Mouse (Mus musculus): ENCODE results near the gene Vgll2. TPM values are rescaled to one million over a fixed set of nuclear protein-coding genes. Genes with fewer than 3 reads are reported as not detected.

The Vgll2 gene
- polyA plus RNA-seq, 1 experiment from 2014 or later = not detected

DNA sequence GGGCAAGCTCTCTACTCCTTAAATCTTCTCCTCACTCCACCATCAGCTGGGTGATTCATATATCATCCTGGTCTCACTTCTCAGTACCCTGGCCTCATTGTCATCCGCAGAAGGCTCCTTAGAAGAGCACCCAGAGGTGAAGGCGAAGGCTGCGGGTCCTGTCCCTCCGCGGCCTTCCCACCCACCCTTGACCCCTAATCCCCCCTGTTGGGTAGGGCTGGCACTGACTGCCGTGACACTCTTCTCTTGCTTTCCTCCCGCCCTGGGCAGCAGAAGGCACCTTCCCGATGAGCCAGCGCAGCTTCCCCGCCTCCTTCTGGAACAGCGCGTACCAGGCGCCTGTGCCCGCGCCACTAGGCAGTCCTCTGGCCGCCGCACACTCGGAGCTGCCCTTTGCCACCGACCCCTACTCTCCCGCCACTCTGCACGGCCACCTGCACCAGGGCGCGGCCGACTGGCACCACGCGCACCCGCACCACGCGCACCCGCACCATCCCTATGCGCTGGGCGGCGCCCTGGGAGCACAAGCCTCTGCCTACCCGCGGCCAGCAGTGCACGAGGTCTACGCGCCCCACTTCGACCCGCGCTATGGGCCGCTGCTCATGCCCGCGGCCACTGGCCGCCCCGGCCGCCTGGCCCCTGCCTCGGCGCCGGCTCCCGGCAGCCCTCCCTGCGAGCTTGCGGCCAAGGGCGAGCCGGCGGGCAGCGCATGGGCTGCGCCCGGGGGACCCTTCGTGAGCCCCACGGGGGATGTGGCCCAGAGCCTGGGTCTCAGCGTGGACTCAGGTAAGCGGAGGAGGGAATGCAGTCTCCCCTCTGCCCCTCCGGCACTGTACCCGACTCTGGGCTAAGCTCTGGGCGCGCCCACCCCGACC lies 5.1 kb downstream of the Vgll2 start:
- no peaks in the 10 kb centered on the region for H3K36me3 ChIP-seq (replicated peaks; ENCODE audit: insufficient read depth, low read length)
- peaks cover 65% of the 10 kb centered on the region for H3K27me3 ChIP-seq (ENCODE audit: insufficient read depth, low read length)
- H3K4me2 ChIP-seq (ENCODE audit: low read depth, low read length) = no peak overlapping the region
- no peak overlapping the region for H3K27ac ChIP-seq (ENCODE audit: low read depth)
- TF ChIP-seq EP300 (IDR thresholded peaks at IDR 0.05; ENCODE audit: low read depth) (no peak), CTCF (IDR thresholded peaks at IDR 0.05; ENCODE audit: low read depth) (no peak)
- 4% methylated on average over 55 of the region's 68 CpGs for WGBS (ENCODE audit: insufficient replicate concordance)
- H3K9ac ChIP-seq (replicated peaks) = no peak overlapping the region
- H3K9me3 ChIP-seq (ENCODE audit: low read length) = no peaks in the 10 kb centered on the region
- no peaks in the 10 kb centered on the region for H3K4me1 ChIP-seq (ENCODE audit: insufficient read depth)
- ATAC-seq (no peak), DNase-seq (no peak)
- H3K4me3 ChIP-seq (ENCODE audit: low read depth, low read length) = no peak overlapping the region

DNA sequence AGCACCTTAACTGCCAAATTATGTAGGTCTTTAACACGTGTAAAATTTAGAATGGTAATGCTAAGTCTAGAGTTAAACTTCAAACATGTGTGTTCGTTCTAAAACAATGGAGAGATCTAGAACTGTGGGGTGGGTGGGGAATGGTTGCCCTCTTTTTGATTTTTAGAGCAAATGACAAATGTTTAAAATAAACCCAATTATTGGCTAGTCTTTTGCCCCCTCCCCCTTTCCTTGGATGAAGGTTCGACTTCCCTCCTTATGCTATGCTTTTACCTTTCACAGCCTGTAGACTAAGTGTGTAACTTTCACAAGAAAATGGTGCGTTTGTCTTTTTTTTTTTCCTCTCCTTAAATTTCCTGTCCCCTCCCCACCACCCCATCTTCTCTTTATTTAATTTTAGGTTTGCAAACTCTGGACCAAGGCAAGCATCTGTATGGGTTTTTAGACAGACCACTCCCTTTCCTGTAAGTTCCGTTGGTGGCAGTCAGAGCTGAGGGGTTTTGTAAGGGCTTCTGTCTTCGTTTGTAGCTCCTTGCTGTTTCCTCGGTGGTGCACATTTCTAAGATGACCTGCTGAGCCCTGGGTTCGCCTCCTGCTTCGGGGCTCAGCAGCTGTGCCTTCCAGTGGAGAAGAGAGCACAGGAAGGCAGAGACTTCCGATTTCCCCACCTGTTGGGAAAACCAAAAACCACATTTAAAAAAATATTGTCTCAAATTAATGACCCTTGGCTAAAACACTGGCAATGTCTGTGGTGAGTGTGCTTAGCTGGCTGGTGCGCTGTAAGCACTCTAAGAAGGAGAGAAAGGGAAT lies 6.5 kb downstream of the Vgll2 start:
- Histone ChIP-seq H3K9me3 (ENCODE audit: low read length) (no peaks in the 10 kb centered on the region), H3K36me3 (replicated peaks; ENCODE audit: insufficient read depth, low read length) (no peaks in the 10 kb centered on the region), H3K4me2 (ENCODE audit: low read depth, low read length) (no peak overlapping the region), H3K27me3 (ENCODE audit: insufficient read depth, low read length) (peaks cover 52% of the 10 kb centered on the region), H3K4me3 (ENCODE audit: low read depth, low read length) (no peak overlapping the region), H3K4me1 (ENCODE audit: insufficient read depth) (no peaks in the 10 kb centered on the region), H3K27ac (ENCODE audit: low read depth) (no peak overlapping the region), H3K9ac (replicated peaks) (no peak overlapping the region)
- WGBS (ENCODE audit: insufficient replicate concordance) = 3% methylated on average over 11 of the region's 11 CpGs
- DNase-seq = no peak
- TF ChIP-seq EP300 (IDR thresholded peaks at IDR 0.05; ENCODE audit: low read depth) = no peak
- no peak for TF ChIP-seq CTCF (IDR thresholded peaks at IDR 0.05; ENCODE audit: low read depth)
- no peak for ATAC-seq

DNA sequence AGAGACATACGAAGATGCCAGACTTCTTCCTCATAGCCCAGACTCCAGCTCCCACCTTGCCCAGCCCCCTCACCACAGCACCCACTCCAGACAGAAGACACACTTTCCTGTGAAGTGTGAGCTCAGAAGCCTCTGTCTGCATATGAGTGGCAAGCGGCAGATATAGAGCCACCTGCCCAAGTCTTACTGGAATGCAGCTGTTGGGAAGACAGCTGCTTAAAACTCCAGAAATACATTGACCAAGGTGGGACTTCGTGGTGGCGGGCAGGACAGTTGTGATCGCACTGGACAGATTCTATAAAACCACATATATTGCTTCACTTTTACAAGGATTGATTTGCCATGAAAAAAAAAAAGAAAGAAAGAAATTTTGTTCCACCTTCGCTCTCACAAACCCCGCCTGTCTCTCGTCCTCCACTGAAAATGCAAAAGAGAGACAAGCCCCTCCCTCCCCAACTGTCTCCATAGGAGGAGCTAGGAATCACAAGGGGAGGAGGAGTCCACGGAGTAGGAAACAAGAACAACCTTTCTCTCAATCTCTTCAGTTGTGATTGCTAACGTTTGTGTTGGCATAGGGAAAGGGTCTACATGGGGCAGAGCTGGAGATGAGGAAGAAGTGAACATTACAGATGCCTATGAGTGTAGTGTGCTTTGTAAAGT lies 7.2 kb downstream of the Vgll2 start:
- H3K4me2 ChIP-seq (ENCODE audit: low read depth, low read length) = no peak overlapping the region
- WGBS (ENCODE audit: insufficient replicate concordance) = 4% methylated on average over 10 of the region's 10 CpGs
- peaks cover 44% of the 10 kb centered on the region for H3K27me3 ChIP-seq (ENCODE audit: insufficient read depth, low read length)

DNA sequence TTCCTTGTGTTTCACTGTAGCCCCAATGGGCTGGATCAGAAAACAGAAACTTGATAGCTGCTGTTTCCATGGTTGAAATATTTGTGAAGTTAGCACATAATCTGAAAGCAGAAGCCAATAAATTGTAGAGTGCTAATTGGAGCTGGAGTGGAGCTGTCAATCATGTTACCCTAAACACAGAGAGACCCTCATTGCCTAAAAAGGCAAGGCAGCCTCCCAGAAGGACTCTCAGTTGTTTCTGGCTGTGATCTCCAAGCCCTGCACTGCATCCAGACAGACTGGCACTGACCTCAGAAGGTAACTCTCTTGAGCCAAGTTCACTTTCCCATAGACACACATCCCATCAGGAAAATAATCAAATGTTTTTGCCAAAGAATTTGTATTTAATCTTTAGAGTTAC lies 11.4 kb downstream of the Vgll2 start:
- H3K4me1 ChIP-seq (ENCODE audit: insufficient read depth) = no peaks in the 10 kb centered on the region
- no peaks in the 10 kb centered on the region for H3K36me3 ChIP-seq (replicated peaks; ENCODE audit: insufficient read depth, low read length)
- TF ChIP-seq CTCF (IDR thresholded peaks at IDR 0.05; ENCODE audit: low read depth) = no peak
- TF ChIP-seq EP300 (IDR thresholded peaks at IDR 0.05; ENCODE audit: low read depth) = no peak
- H3K4me2 ChIP-seq (ENCODE audit: low read depth, low read length) = no peak overlapping the region
- H3K27me3 ChIP-seq (ENCODE audit: insufficient read depth, low read length) = peaks cover 6% of the 10 kb centered on the region; the same call in 1 of the 2 replicates
- ATAC-seq (no peak), DNase-seq (no peak)
- no peak overlapping the region for H3K27ac ChIP-seq (ENCODE audit: low read depth)
- H3K4me3 ChIP-seq (ENCODE audit: low read depth, low read length) = no peak overlapping the region
- H3K9me3 ChIP-seq (ENCODE audit: low read length) = no peaks in the 10 kb centered on the region
- H3K9ac ChIP-seq (replicated peaks) = no peak overlapping the region

More for the DNA sequence above, 7.2 kb downstream of the Vgll2 start:
- no peaks in the 10 kb centered on the region for H3K4me1 ChIP-seq (ENCODE audit: insufficient read depth)
- TF ChIP-seq CTCF (IDR thresholded peaks at IDR 0.05; ENCODE audit: low read depth) = no peak
- ATAC-seq (no peak), DNase-seq (no peak)
- no peak overlapping the region for H3K27ac ChIP-seq (ENCODE audit: low read depth)
- no peak overlapping the region for H3K9ac ChIP-seq (replicated peaks)
- H3K9me3 ChIP-seq (ENCODE audit: low read length) = no peaks in the 10 kb centered on the region
- no peak overlapping the region for H3K4me3 ChIP-seq (ENCODE audit: low read depth, low read length)
- no peaks in the 10 kb centered on the region for H3K36me3 ChIP-seq (replicated peaks; ENCODE audit: insufficient read depth, low read length)

DNA sequence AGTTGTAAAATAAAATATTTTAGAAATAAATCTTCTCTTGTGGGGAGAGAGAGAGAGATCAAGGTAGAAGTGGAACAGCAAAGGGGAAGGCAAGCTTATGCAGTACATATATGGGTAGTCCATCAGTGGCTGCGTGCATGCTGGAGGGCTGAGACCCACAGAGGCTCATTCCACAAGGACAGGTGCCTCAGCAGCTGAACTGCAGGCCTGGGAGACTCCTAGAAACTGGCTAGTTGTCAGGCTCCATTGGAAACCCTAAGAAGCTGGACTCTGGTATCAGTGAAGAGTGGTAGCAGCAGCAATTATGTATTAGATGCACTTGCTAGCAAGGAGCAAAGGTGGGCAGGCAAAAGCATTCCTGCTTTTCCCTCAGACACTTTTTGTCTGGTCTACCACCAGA lies 17.1 kb downstream of the Vgll2 start:
- Histone ChIP-seq H3K9me3 (ENCODE audit: low read length) (no peaks in the 10 kb centered on the region), H3K4me3 (ENCODE audit: low read depth, low read length) (no peak overlapping the region), H3K4me2 (ENCODE audit: low read depth, low read length) (no peak overlapping the region), H3K36me3 (replicated peaks; ENCODE audit: insufficient read depth, low read length) (no peaks in the 10 kb centered on the region), H3K27ac (ENCODE audit: low read depth) (no peak overlapping the region), H3K27me3 (ENCODE audit: insufficient read depth, low read length) (no peaks in the 10 kb centered on the region), H3K9ac (replicated peaks) (no peak overlapping the region), H3K4me1 (ENCODE audit: insufficient read depth) (no peaks in the 10 kb centered on the region)
- 71% methylated on average over 1 of the region's 1 CpGs for WGBS (ENCODE audit: insufficient replicate concordance)
- ATAC-seq (no peak), DNase-seq (no peak)
- TF ChIP-seq EP300 (IDR thresholded peaks at IDR 0.05; ENCODE audit: low read depth) = no peak
- no peak for TF ChIP-seq CTCF (IDR thresholded peaks at IDR 0.05; ENCODE audit: low read depth)

DNA sequence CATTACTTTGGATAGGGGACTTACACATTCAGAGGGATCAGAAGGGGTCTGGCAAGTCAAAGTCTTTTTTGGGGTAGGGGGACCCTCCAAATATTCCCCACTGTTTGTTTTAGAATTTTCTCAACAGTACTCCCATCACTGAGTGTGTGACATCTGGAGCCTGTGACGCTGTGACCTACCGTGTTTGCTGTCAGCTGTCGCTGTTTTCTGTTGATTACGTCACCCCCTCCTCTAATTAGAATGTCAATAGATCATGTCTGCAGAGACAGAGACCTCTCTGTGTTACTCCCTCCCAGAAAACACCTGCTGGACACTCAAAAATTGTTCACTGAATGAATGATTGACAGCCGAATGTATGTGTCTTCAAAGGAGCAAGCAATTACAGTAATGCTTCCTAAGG lies 20.8 kb downstream of the Vgll2 start:
- DNase-seq (no peak), ATAC-seq (no peak)
- H3K27me3 ChIP-seq (ENCODE audit: insufficient read depth, low read length) = no peaks in the 10 kb centered on the region
- H3K4me2 ChIP-seq (ENCODE audit: low read depth, low read length) = no peak overlapping the region
- TF ChIP-seq CTCF (IDR thresholded peaks at IDR 0.05; ENCODE audit: low read depth) (no peak), EP300 (IDR thresholded peaks at IDR 0.05; ENCODE audit: low read depth) (no peak)
- no peaks in the 10 kb centered on the region for H3K9me3 ChIP-seq (ENCODE audit: low read length)
- H3K9ac ChIP-seq (replicated peaks) = no peak overlapping the region
- H3K4me3 ChIP-seq (ENCODE audit: low read depth, low read length) = no peak overlapping the region
- H3K27ac ChIP-seq (ENCODE audit: low read depth) = no peak overlapping the region
- WGBS (ENCODE audit: insufficient replicate concordance) = 68% methylated on average over 5 of the region's 5 CpGs
- H3K36me3 ChIP-seq (replicated peaks; ENCODE audit: insufficient read depth, low read length) = no peaks in the 10 kb centered on the region
- H3K4me1 ChIP-seq (ENCODE audit: insufficient read depth) = no peaks in the 10 kb centered on the region

Data from liver, postnatal 0 days (tissue).